Mouse (Mus musculus) duodenum, adult 2 months (tissue): ENCODE data around the gene Mrgprb2. TPM values are rescaled to one million over a fixed set of nuclear protein-coding genes. Genes with fewer than 3 reads are reported as not detected.

Experiments used
- polyA plus RNA-seq: library from polyadenylated mRNA; depleted of rRNA; stranded (reverse); fragments of >200 nt; gene quantifications from 2 replicates; pipeline ENCODE4 v1.2.3, GENCODE M21; 2012; ENCODE audit warnings: low replicate concordance; rRNA removed

Mrgprb2 gene
- polyA plus RNA-seq: not detected in 2 replicates

DNA sequence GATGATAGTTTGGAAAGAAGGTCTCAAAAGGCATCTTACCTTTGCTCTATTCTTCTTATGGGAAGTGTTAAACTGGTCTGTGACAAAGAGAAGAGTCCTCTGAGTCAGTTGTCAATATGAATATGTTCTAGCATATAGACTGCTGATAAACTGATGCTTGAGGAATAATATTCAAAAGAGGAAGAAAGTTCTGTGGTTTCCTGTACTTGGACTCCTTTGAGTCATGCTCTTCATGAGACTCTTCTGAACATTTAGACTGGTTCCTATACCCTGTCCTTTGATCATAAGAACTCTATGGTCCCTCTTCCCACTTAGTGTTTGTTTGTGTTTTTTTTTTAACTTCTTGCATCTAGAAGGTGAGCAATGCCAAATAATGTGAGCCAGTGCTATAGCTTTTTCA, at the start of gene Mrgprb2:
Mrgprb2 (minus strand) TSS at position 101 of the 400 bp plus-strand sequence.

Other genes starting within 250 kb of the Mrgprb2 start
- gene Mrgprb8, start 169.6 kb downstream of the Mrgprb2 start, polyA plus RNA-seq: not detected in 2 replicates
- gene Mrgprb1, start 101.7 kb downstream of the Mrgprb2 start, polyA plus RNA-seq: not detected in 2 replicates
- gene Mrgprx2, start 58.8 kb downstream of the Mrgprb2 start, polyA plus RNA-seq: not detected in 2 replicates
- not detected in 2 replicates for gene Mrgprb3, start 85.7 kb upstream of the Mrgprb2 start, polyA plus RNA-seq
- 2.3 and 5.3 TPM in 2 replicates for gene Zdhhc13, start 230.9 kb upstream of the Mrgprb2 start, polyA plus RNA-seq